Comparison of ENCODE assay signal across 9 mouse cellular contexts in the genomic region with DNA sequence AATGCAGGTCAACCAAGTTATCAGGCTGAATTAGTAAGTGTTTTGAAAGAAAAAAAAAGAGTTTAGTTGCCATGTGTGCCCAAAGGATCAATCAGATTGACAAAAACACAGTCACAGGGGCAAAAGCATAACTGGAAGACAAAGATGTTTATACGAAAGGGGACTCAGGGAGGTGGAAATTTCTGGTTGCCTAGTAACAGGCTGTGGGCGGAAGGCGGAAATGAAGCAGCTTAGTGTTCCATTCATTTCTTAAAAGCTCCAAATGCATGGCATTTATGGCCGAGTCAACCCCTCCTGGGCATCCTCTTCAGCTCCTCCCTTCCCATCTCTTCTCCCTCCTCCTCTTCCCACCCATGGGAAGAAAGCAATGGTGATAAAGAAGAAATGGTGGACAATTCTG. TPM values are rescaled to one million over a fixed set of nuclear protein-coding genes. Genes with fewer than 3 reads are reported as not detected.
DNase-seq lines count a peak whose midpoint lies in the region; ATAC-seq and TF ChIP-seq lines count a peak whose summit lies in the region.
"Had no signal": no experiment of that assay in that cellular context is flagged by ENCODE, and none has a peak within 500 bp of the region (broad histone marks: within the 10 kb centered on the region; RNA-seq: fewer than 3 reads in every experiment).

No protein-coding gene starts in this region.

- no peak overlapping the region for H3K4me2 ChIP-seq in embryonic facial prominence, embryonic 11.5 days (ENCODE audit: low read depth, low read length)

- WGBS in embryonic facial prominence, embryonic 11.5 days: 37% methylated on average over 4 of the region's 4 CpGs
- 9% methylated on average over 4 of the region's 4 CpGs for WGBS in olfactory bulb, adult 2 months

- no peak overlapping the region for H3K4me3 ChIP-seq in embryonic facial prominence, embryonic 11.5 days (ENCODE audit: low read depth, low read length)
- no peak overlapping the region for H3K4me3 ChIP-seq in layer of hippocampus, adult 2 months
- no peak overlapping the region for H3K4me3 ChIP-seq in olfactory bulb, adult 2 months (ENCODE audit: insufficient read depth, low read depth, low read length)

- no peak for TF ChIP-seq CTCF in layer of hippocampus, adult 2 months (conservative IDR thresholded peaks at IDR 0.05)
- TF ChIP-seq CTCF in olfactory bulb, adult 2 months (IDR thresholded peaks at IDR 0.05; ENCODE audit: insufficient read depth, low read depth, low read length): no peak

- H3K9me3 ChIP-seq in embryonic facial prominence, embryonic 11.5 days (replicated peaks; ENCODE audit: control insufficient read depth, low read length): no peaks in the 10 kb centered on the region

- DNase-seq in layer of hippocampus, adult 11-12 months (ENCODE audit: low spot score): peak; percentile 31
- no peak for DNase-seq in layer of hippocampus, postnatal 36 days
- DNase-seq in embryonic facial prominence, embryonic 11.5 days (ENCODE audit: low spot score): peak; percentile 16
- peak; percentile 34 to 76 for DNase-seq in layer of hippocampus, adult 2 months (ENCODE audit: low spot score in 2 of 2)
- DNase-seq in adrenal gland, postnatal 14 days: no peak
- DNase-seq: gastrocnemius, postnatal 36 days had no signal

- H3K36me3 ChIP-seq in embryonic facial prominence, embryonic 11.5 days (replicated peaks; ENCODE audit: control insufficient read depth, insufficient read depth, low read depth, low read length): no peaks in the 10 kb centered on the region

- TF ChIP-seq POLR2A in olfactory bulb, adult 2 months (IDR thresholded peaks at IDR 0.05; ENCODE audit: insufficient read depth, low read depth, low read length): no peak

- no peaks in the 10 kb centered on the region for H3K27me3 ChIP-seq in embryonic facial prominence, embryonic 11.5 days (ENCODE audit: control insufficient read depth, insufficient read depth, low read length)

- no peak overlapping the region for H3K27ac ChIP-seq in embryonic facial prominence, embryonic 11.5 days (replicated peaks; ENCODE audit: low read depth, low read length)
- no peak overlapping the region; the same call in 1 of the 2 replicates for H3K27ac ChIP-seq in layer of hippocampus, adult 2 months
- peak overlapping the region; percentile 82 for H3K27ac ChIP-seq in olfactory bulb, adult 2 months (ENCODE audit: insufficient read depth, low read depth, low read length)

- H3K4me1 ChIP-seq in embryonic facial prominence, embryonic 11.5 days (ENCODE audit: control insufficient read depth, insufficient read depth, low read length): no peaks in the 10 kb centered on the region; the same call in 1 of the 2 replicates
- peaks cover 7% of the 10 kb centered on the region; the same call in 1 of the 2 replicates for H3K4me1 ChIP-seq in olfactory bulb, adult 2 months (ENCODE audit: control insufficient read depth, insufficient read depth, low read length)

- no peak overlapping the region for H3K9ac ChIP-seq in embryonic facial prominence, embryonic 11.5 days (replicated peaks; ENCODE audit: low read length)

- no peak for ATAC-seq in embryonic facial prominence, embryonic 11.5 days (replicated peaks; ENCODE audit: insufficient number of reproducible peaks, low FRiP score, low TSS enrichment, low read depth)
- ATAC-seq in cerebellum, adult (ENCODE audit: insufficient number of reproducible peaks, low FRiP score, low TSS enrichment): no peak
- ATAC-seq in megakaryocyte, adult 5-6 weeks (ENCODE audit: poor library complexity, severe bottlenecking): no peak

RNA-seq across cellular contexts. Expression of a gene that starts 3.3 kb away (rescaled TPM):
- total RNA-seq in layer of hippocampus, postnatal 36 days (2021): 1 to 10 TPM in 1 of 2 experiments, under 1 TPM in 1; 0.67 to 1.9 TPM
- polyA plus RNA-seq in embryonic facial prominence, embryonic 11.5 days (2014; fragmentation: Nextera tagmentation; extraction: Ambion mirVana): 0.21 and 0.28 TPM in 2 replicates
- total RNA-seq in layer of hippocampus, adult 2 months (2021): 1 to 10 TPM in 1 of 2 experiments, under 1 TPM in 1; 0.44 to 1.0 TPM
- polyA plus RNA-seq in olfactory bulb, adult 2 months (2012; ENCODE audit: insufficient read depth, insufficient read length, low replicate concordance, missing spikeins): not detected in 2 replicates
- 0.19 and 1.2 TPM in 2 replicates for total RNA-seq in adrenal gland, postnatal 14 days (2021)
- total RNA-seq in megakaryocyte, adult 5-6 weeks (2015): not detected in 2 replicates
- total RNA-seq in megakaryocyte, adult 5-6 weeks (2017): 0.04 and 0.11 TPM in 2 replicates
- total RNA-seq: gastrocnemius, postnatal 36 days had no signal

RNA-seq across cellular contexts. Expression of a gene that starts 34.2 kb away (rescaled TPM):
- total RNA-seq in layer of hippocampus, postnatal 36 days (2021): 100 to 1,000 TPM; 244 to 276 TPM
- polyA plus RNA-seq in embryonic facial prominence, embryonic 11.5 days (2014; fragmentation: Nextera tagmentation; extraction: Ambion mirVana): 94.9 and 116 TPM in 2 replicates
- 100 to 1,000 TPM; 246 to 258 TPM for total RNA-seq in layer of hippocampus, adult 2 months (2021)
- polyA plus RNA-seq in olfactory bulb, adult 2 months (2012; ENCODE audit: insufficient read depth, insufficient read length, low replicate concordance, missing spikeins): not detected in 2 replicates
- 4.1 and 7.3 TPM in 2 replicates for total RNA-seq in adrenal gland, postnatal 14 days (2021)
- 1.0 TPM in 1 of 2 replicates, not detected in the other for total RNA-seq in megakaryocyte, adult 5-6 weeks (2015)
- 0.55 TPM in 1 of 2 replicates, not detected in the other for total RNA-seq in megakaryocyte, adult 5-6 weeks (2017)

RNA-seq across cellular contexts. Expression of a gene that starts 36.3 kb away (rescaled TPM):
- total RNA-seq in layer of hippocampus, postnatal 36 days (2021): under 1 TPM; 0.20 to 0.28 TPM
- polyA plus RNA-seq in embryonic facial prominence, embryonic 11.5 days (2014; fragmentation: Nextera tagmentation; extraction: Ambion mirVana): 0.15 and 0.18 TPM in 2 replicates
- under 1 TPM in 1 of 2 experiments, not detected in 1; 0.15 TPM for total RNA-seq in layer of hippocampus, adult 2 months (2021)
- polyA plus RNA-seq in olfactory bulb, adult 2 months (2012; ENCODE audit: insufficient read depth, insufficient read length, low replicate concordance, missing spikeins): not detected in 2 replicates
- total RNA-seq in adrenal gland, postnatal 14 days (2021): 0.15 TPM in 1 of 2 replicates, not detected in the other
- total RNA-seq in megakaryocyte, adult 5-6 weeks (2015): 0.71 and 0.98 TPM in 2 replicates
- total RNA-seq in megakaryocyte, adult 5-6 weeks (2017): 0.07 TPM in 1 of 2 replicates, not detected in the other
- total RNA-seq: gastrocnemius, postnatal 36 days had no signal

RNA-seq across cellular contexts. Expression of a gene that starts 52.6 kb away (rescaled TPM):
- 10 to 100 TPM; 19.1 to 21.6 TPM for total RNA-seq in layer of hippocampus, postnatal 36 days (2021)
- polyA plus RNA-seq in embryonic facial prominence, embryonic 11.5 days (2014; fragmentation: Nextera tagmentation; extraction: Ambion mirVana): 36.9 and 40.6 TPM in 2 replicates
- 10 to 100 TPM; 19.8 to 20.5 TPM for total RNA-seq in layer of hippocampus, adult 2 months (2021)
- polyA plus RNA-seq in olfactory bulb, adult 2 months (2012; ENCODE audit: insufficient read depth, insufficient read length, low replicate concordance, missing spikeins): not detected in 2 replicates
- total RNA-seq in adrenal gland, postnatal 14 days (2021): 25.0 and 25.9 TPM in 2 replicates
- 20.0 and 21.9 TPM in 2 replicates for total RNA-seq in megakaryocyte, adult 5-6 weeks (2015)
- total RNA-seq in megakaryocyte, adult 5-6 weeks (2017): 19.6 and 20.3 TPM in 2 replicates

Comparison
In these comparisons a context has a peak if more than half of its experiments do, and no peak if none do; other contexts are left out.
1. DNase-seq: peak in layer of hippocampus, adult 11-12 months (single experiment), embryonic facial prominence, embryonic 11.5 days (single experiment) and layer of hippocampus, adult 2 months (2 of 2); none in layer of hippocampus, postnatal 36 days (0 of 2) and adrenal gland, postnatal 14 days (single experiment).
2. RNA of a gene that starts 34.2 kb away (total RNA-seq): 244 to 276 TPM in layer of hippocampus, postnatal 36 days and 246 to 258 TPM in layer of hippocampus, adult 2 months; 4.1 to 7.3 TPM in adrenal gland, postnatal 14 days and 0.55 to 1.0 TPM in megakaryocyte, adult 5-6 weeks; every median in the first group is over 10 times any median in the second.